ENCODE assay signal across 10 mouse cellular contexts in genomic region chr13:49461458-49462132, GRCm38 (mm10). TPM values are rescaled to one million over a fixed set of nuclear protein-coding genes. Genes with fewer than 3 reads are reported as not detected.
DNase-seq lines count a peak whose midpoint lies in the region; ATAC-seq lines count a peak whose summit lies in the region.
"Had no signal": no experiment of that assay in that cellular context is flagged by ENCODE, and none has a peak within 500 bp of the region (broad histone marks: within the 10 kb centered on the region; RNA-seq: fewer than 3 reads in every experiment).

No protein-coding gene starts in this region.

- WGBS in intestine, embryonic 16.5 days: 86% methylated on average over 15 of the region's 15 CpGs
- 83% methylated on average over 15 of the region's 15 CpGs for WGBS in intestine, embryonic 15.5 days

- no peak overlapping the region for H3K9ac ChIP-seq in intestine, embryonic 16.5 days (ENCODE audit: low read depth, low read length)
- no peak overlapping the region for H3K9ac ChIP-seq in intestine, embryonic 15.5 days
- H3K9ac ChIP-seq: midbrain, embryonic 13.5 days had no signal

- no peak overlapping the region for H3K4me2 ChIP-seq in intestine, embryonic 16.5 days (ENCODE audit: low read depth, low read length)
- no peak overlapping the region for H3K4me2 ChIP-seq in intestine, embryonic 15.5 days (replicated peaks)
- H3K4me2 ChIP-seq: midbrain, embryonic 13.5 days had no signal

- no peaks in the 10 kb centered on the region for H3K4me1 ChIP-seq in intestine, embryonic 16.5 days (ENCODE audit: control insufficient read depth, insufficient read depth, low read length)
- H3K4me1 ChIP-seq in intestine, embryonic 15.5 days (replicated peaks): no peaks in the 10 kb centered on the region
- H3K4me1 ChIP-seq: midbrain, embryonic 13.5 days had no signal

- 0 out of 2 replicates have a peak overlapping the region, but pooled peaks have one; percentile 10 for H3K27ac ChIP-seq in intestine, embryonic 16.5 days (ENCODE audit: low read length)
- no peak overlapping the region for H3K27ac ChIP-seq in intestine, embryonic 15.5 days
- H3K27ac ChIP-seq: midbrain, embryonic 13.5 days had no signal

- H3K36me3 ChIP-seq in intestine, embryonic 16.5 days (ENCODE audit: control insufficient read depth, insufficient read depth, low read length): no peaks in the 10 kb centered on the region; the same call in 1 of the 2 replicates
- peaks cover 17% of the 10 kb centered on the region; the same call in 1 of the 2 replicates for H3K36me3 ChIP-seq in intestine, embryonic 15.5 days

- ATAC-seq in intestine, embryonic 16.5 days: no peak
- no peak for ATAC-seq in intestine, embryonic 15.5 days
- ATAC-seq in erythroid progenitor cell, adult 5-6 weeks (replicated peaks; ENCODE audit: low FRiP score, poor library complexity, severe bottlenecking): no peak
- ATAC-seq: midbrain, embryonic 13.5 days had no signal

- H3K27me3 ChIP-seq in intestine, embryonic 16.5 days (replicated peaks; ENCODE audit: control insufficient read depth, insufficient read depth, low read length): no peaks in the 10 kb centered on the region
- H3K27me3 ChIP-seq in intestine, embryonic 15.5 days (replicated peaks): no peaks in the 10 kb centered on the region
- H3K27me3 ChIP-seq: midbrain, embryonic 13.5 days had no signal

- no peaks in the 10 kb centered on the region for H3K9me3 ChIP-seq in intestine, embryonic 16.5 days (ENCODE audit: control insufficient read depth, low read length)
- no peaks in the 10 kb centered on the region for H3K9me3 ChIP-seq in intestine, embryonic 15.5 days
- H3K9me3 ChIP-seq: midbrain, embryonic 13.5 days had no signal

- H3K4me3 ChIP-seq in intestine, embryonic 16.5 days (ENCODE audit: low read length): no peak overlapping the region
- no peak overlapping the region for H3K4me3 ChIP-seq in intestine, embryonic 15.5 days (replicated peaks)
- H3K4me3 ChIP-seq: midbrain, embryonic 13.5 days had no signal

- DNase-seq in adrenal gland, postnatal 25 days: peak; percentile 20
- DNase-seq in heart, postnatal 10 days: peak; percentile 47 to 52
- peak; percentile 70 for DNase-seq in lung, postnatal 25 days (ENCODE audit: low spot score)
- no peak for DNase-seq in cerebellum, adult 18-20 months
- no peak for DNase-seq in c-Kit-positive CD71-positive TER-119-positive erythroid progenitor cells, embryonic 14.5 days (ENCODE audit: low spot score)
- DNase-seq: right cerebral cortex, adult 18-20 months had no signal

- intact Hi-C loops in heart, postnatal 10 days (cut with DNase I): no loop called here

RNA-seq across cellular contexts. Expression of gene Tes3-ps, which starts 31.5 kb away (rescaled TPM):
- 0.56 and 0.67 TPM in 2 replicates for polyA plus RNA-seq in intestine, embryonic 16.5 days (2015; fragmentation: Nextera tagmentation; extraction: Ambion mirVana)
- polyA plus RNA-seq in intestine, embryonic 15.5 days (2015; fragmentation: Nextera tagmentation; extraction: Ambion mirVana): 0.68 and 0.77 TPM in 2 replicates
- total RNA-seq in adrenal gland, postnatal 25 days (2021): 1.5 and 2.1 TPM in 2 replicates
- 1 to 10 TPM; 1.6 TPM for total RNA-seq in heart, postnatal 10 days (2021)
- 1.8 and 2.1 TPM in 2 replicates for total RNA-seq in erythroid progenitor cell, adult 5-6 weeks (2015; ENCODE audit: low replicate concordance)
- 4.9 and 7.4 TPM in 2 replicates for total RNA-seq in erythroid progenitor cell, adult 5-6 weeks (2017; ENCODE audit: low replicate concordance)

RNA-seq across cellular contexts. Expression of gene Ippk, which starts 40.5 kb away (rescaled TPM):
- 18.0 and 19.9 TPM in 2 replicates for polyA plus RNA-seq in intestine, embryonic 16.5 days (2015; fragmentation: Nextera tagmentation; extraction: Ambion mirVana)
- 19.1 and 19.7 TPM in 2 replicates for polyA plus RNA-seq in intestine, embryonic 15.5 days (2015; fragmentation: Nextera tagmentation; extraction: Ambion mirVana)
- total RNA-seq in adrenal gland, postnatal 25 days (2021): 24.1 and 27.7 TPM in 2 replicates
- 1 to 10 TPM; 8.3 to 9.1 TPM for total RNA-seq in heart, postnatal 10 days (2021)
- 1.4 and 1.7 TPM in 2 replicates for total RNA-seq in erythroid progenitor cell, adult 5-6 weeks (2015; ENCODE audit: low replicate concordance)
- total RNA-seq in erythroid progenitor cell, adult 5-6 weeks (2017; ENCODE audit: low replicate concordance): 3.7 TPM in 2 replicates

RNA-seq across cellular contexts. Expression of gene Ecm2, which starts 43.0 kb away (rescaled TPM):
- 0.62 and 0.82 TPM in 2 replicates for polyA plus RNA-seq in intestine, embryonic 16.5 days (2015; fragmentation: Nextera tagmentation; extraction: Ambion mirVana)
- 0.84 and 0.92 TPM in 2 replicates for polyA plus RNA-seq in intestine, embryonic 15.5 days (2015; fragmentation: Nextera tagmentation; extraction: Ambion mirVana)
- 3.9 and 5.5 TPM in 2 replicates for total RNA-seq in adrenal gland, postnatal 25 days (2021)
- total RNA-seq in heart, postnatal 10 days (2021): 10 to 100 TPM; 20.1 to 20.6 TPM
- total RNA-seq in erythroid progenitor cell, adult 5-6 weeks (2015; ENCODE audit: low replicate concordance): 0.42 TPM in 1 of 2 replicates, not detected in the other
- total RNA-seq in erythroid progenitor cell, adult 5-6 weeks (2017; ENCODE audit: low replicate concordance): 0.83 and 3.9 TPM in 2 replicates

Comparison
In these comparisons a context has a peak if more than half of its experiments do, and no peak if none do; other contexts are left out.
1. DNase-seq: peak in adrenal gland, postnatal 25 days (single experiment), heart, postnatal 10 days (2 of 2) and lung, postnatal 25 days (single experiment); none in cerebellum, adult 18-20 months (0 of 2) and c-Kit-positive CD71-positive TER-119-positive erythroid progenitor cells, embryonic 14.5 days (single experiment).